Mouse (Mus musculus) myocyte (in vitro differentiated cells): ENCODE results near the gene Rbfox1.

Source experiments
- CEBPB ChIP-seq: IDR thresholded peaks from 2 replicates; pipeline ENCODE4 v1.6.1; 2011; ENCODE audit warnings: mild to moderate bottlenecking, moderate library complexity; ENCODE audit not compliant: poor library complexity, insufficient read depth, severe bottlenecking
- E2F4 ChIP-seq: IDR thresholded peaks from one replicate; pipeline ENCODE4 v1.6.1; 2011; ENCODE audit warnings: mild to moderate bottlenecking, control low read depth, moderate library complexity; ENCODE audit not compliant: insufficient read depth
- MYOG ChIP-seq, 3 experiments: IDR thresholded peaks; one replicate each; pipeline ENCODE4 v1.6.1; 2011; ENCODE audit warnings: control low read depth in 2 of 3, low read depth in 2 of 3, mild to moderate bottlenecking in 2 of 3; ENCODE audit not compliant: insufficient read length in 2 of 3, control insufficient read depth in 1 of 3, insufficient read depth in 1 of 3
- POLR2A ChIP-seq: IDR thresholded peaks from one replicate; pipeline ENCODE4 v1.6.1; 2011; ENCODE audit warnings: low read depth, mild to moderate bottlenecking, control low read depth, moderate library complexity; ENCODE audit not compliant: insufficient read length
- POLR2AphosphoS2 ChIP-seq: IDR thresholded peaks from one replicate; pipeline ENCODE4 v1.6.1; 2011; ENCODE audit warnings: low read depth, control low read depth; ENCODE audit not compliant: insufficient read length
- REST ChIP-seq: IDR thresholded peaks from one replicate; pipeline ENCODE4 v1.6.1; 2011; ENCODE audit warnings: mild to moderate bottlenecking, control low read depth, moderate library complexity; ENCODE audit not compliant: insufficient read depth, insufficient read length
- TCF12 ChIP-seq: IDR thresholded peaks from one replicate; pipeline ENCODE4 v1.6.1; 2011; ENCODE audit warnings: mild to moderate bottlenecking, control low read depth; ENCODE audit not compliant: poor library complexity, insufficient read depth, severe bottlenecking
- USF1 ChIP-seq: IDR thresholded peaks from one replicate; pipeline ENCODE4 v1.6.1; 2011; ENCODE audit warnings: low read depth, mild to moderate bottlenecking, control low read depth, moderate library complexity

DNA sequence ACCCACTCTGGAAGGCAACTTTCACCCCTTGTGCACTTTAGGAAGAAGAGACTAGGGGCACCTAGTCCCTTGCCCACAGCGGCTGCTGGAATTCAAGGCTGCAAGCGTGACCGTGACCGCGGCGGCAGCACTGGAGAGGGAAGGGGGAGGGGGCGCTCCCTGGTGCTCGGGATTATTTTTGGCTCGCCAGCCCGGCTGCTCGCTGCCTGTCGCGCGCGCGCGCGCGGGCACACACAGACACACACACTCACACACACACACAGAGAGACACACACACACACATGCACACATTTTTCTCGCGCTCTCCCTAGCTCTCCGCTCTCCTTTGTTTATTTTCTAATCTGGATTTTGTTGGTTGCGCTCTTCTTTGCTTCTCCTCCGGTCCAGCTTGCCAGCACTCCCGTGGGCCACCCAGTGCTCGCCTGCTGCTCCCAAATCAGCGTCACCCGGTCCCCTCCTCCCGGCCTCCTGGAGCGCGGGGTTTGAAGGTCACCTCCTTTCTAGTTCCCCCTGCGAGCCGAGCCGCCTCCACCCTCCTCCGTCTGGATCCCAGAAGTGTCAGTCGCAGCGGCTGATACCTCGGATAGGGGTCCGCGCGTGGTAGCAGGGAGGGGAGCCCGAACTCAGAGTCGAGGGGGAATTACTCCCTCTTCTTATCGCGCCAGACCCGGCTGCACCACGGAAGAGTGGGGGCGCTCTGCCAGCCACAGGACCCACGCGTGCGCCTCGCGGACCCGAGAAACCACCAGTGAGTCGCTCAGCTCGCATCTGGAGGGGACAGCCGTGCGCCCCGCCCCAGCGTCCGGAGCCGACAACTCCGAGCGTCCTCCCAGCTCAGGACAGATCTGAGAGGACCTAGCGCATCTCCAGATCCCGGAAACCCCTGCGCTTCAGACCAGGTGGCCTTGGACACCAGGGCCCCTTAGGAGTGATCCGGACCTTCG lies at the start of gene Rbfox1:
- TF ChIP-seq TCF12: no peak
- TF ChIP-seq POLR2A: no peak
- no peak for TF ChIP-seq CEBPB
- TF ChIP-seq MYOG (IDR thresholded peaks at IDR 0.05; ENCODE audit: control insufficient read depth in 1 of 3, insufficient read depth in 1 of 3, insufficient read length in 2 of 3, low read depth in 2 of 3): no peak
- TF ChIP-seq E2F4: no peak
- TF ChIP-seq POLR2AphosphoS2: no peak
- no peak for TF ChIP-seq USF1
- no peak for TF ChIP-seq REST
